Mouse (Mus musculus) midbrain, postnatal 0 days (tissue): Measurements from ENCODE around the gene Vasp. TPM values are rescaled to one million over a fixed set of nuclear protein-coding genes. Genes with fewer than 3 reads are reported as not detected.

Experiments used
- ATAC-seq: fragments of 200-750 bp; cut with Nextera tagmentation; 2 replicates; pipeline ENCODE4 v1.8.0; 2017; ENCODE audit warnings: moderate number of reproducible peaks, mild to moderate bottlenecking, moderate TSS enrichment, moderate library complexity; ENCODE audit not compliant: low FRiP score
- DNase-seq: peaks from one replicate; pipeline ENCODE4 v3.0.0-alpha.2; 2015; ENCODE audit warnings: low spot score
- H3K27ac ChIP-seq: fragments of 300-500 bp; sonication (generic); 2 replicates; pipeline ENCODE4 v1.5.1; 2014; ENCODE audit warnings: low read depth, mild to moderate bottlenecking, low read length, mixed read lengths
- H3K27me3 ChIP-seq: fragments of 300-500 bp; sonication (generic); 2 replicates; pipeline ENCODE4 v1.6.1; 2014; ENCODE audit warnings: low read length, control low read depth, mixed read lengths; ENCODE audit not compliant: insufficient read depth
- H3K36me3 ChIP-seq: fragments of 300-500 bp; sonication (generic); 2 replicates; pipeline ENCODE4 v1.6.1; 2014; ENCODE audit warnings: low read length, control low read depth, mixed read lengths; ENCODE audit not compliant: insufficient read depth
- H3K4me1 ChIP-seq: fragments of 300-500 bp; sonication (generic); 2 replicates; pipeline ENCODE4 v1.6.1; 2014; ENCODE audit warnings: mild to moderate bottlenecking, control low read depth, antibody characterized with exemption, low read length, mixed read lengths; ENCODE audit not compliant: insufficient read depth
- H3K4me2 ChIP-seq: fragments of 300-500 bp; sonication (generic); 2 replicates; pipeline ENCODE4 v1.6.1; 2014; ENCODE audit warnings: low read depth, mild to moderate bottlenecking, low read length, mixed read lengths; ENCODE audit not compliant: poor library complexity, severe bottlenecking
- H3K4me3 ChIP-seq: fragments of 300-500 bp; sonication (generic); 2 replicates; pipeline ENCODE4 v1.5.1; 2014; ENCODE audit warnings: low read depth, mild to moderate bottlenecking, low read length, moderate library complexity
- H3K9ac ChIP-seq: fragments of 300-500 bp; sonication (generic); replicated peaks from 2 replicates; pipeline ENCODE4 v1.6.1; 2014; ENCODE audit warnings: mild to moderate bottlenecking, low read length, moderate library complexity, mixed read lengths; ENCODE audit not compliant: poor library complexity, severe bottlenecking
- H3K9me3 ChIP-seq: fragments of 300-500 bp; sonication (generic); 2 replicates; pipeline ENCODE4 v1.6.1; 2016; ENCODE audit warnings: low read length, control low read depth
- CTCF ChIP-seq: IDR thresholded peaks from 2 replicates; pipeline ENCODE4 v1.5.1; 2016; ENCODE audit warnings: antibody characterized with exemption, mild to moderate bottlenecking
- WGBS: fragments of 180-500 bp; shearing (Covaris S2); extraction: QIAGEN DNeasy Blood & Tissue Kit; methylation state at CpG from one replicate; pipeline ENCODE4 v1.1.7; 2014; 5-methylcytosine and 5-hydroxymethylcytosine counted together
- polyA plus RNA-seq: library from polyadenylated mRNA; unstranded; fragments of >200 nt; fragmentation: Nextera tagmentation; extraction: Ambion mirVana; gene quantifications from 2 replicates; pipeline ENCODE4 v1.2.1, GENCODE M21; 2015
- total RNA-seq: library from RNA; depleted of rRNA; stranded (reverse); fragments of >200 nt; gene quantifications from 2 replicates; pipeline ENCODE4 v1.2.3, GENCODE M21; 2014

Vasp gene
- total and polyA plus RNA-seq, 2 experiments from 2014 or later: 32.3 to 56.9 TPM

DNA sequence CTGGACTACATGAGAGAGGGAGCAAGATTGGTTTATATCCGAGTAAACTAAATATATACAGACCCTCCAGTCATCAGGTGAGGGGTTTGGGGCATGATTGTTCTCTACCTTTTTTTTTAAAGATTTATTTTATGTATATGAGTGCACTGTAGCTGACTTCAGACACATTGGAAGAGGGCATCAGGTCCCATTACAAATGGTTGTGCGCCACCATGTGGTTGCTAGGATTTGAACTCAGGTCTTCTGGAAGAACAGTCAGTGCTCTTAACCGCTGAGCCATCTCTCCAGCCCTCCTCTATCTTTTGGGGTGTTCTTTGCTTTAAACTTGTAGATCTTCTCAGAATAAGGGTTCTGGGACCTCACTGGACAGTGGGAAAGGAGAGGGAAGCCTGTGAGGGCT lies 51.6 kb downstream of the Vasp start:
- Histone ChIP-seq H3K27ac (no peak overlapping the region), H3K4me1 (no peaks in the 10 kb centered on the region), H3K4me3 (no peak overlapping the region), H3K36me3 (no peaks in the 10 kb centered on the region), H3K9me3 (no peaks in the 10 kb centered on the region), H3K9ac (no peak overlapping the region), H3K27me3 (no peaks in the 10 kb centered on the region), H3K4me2 (no peak overlapping the region)
- no peak for TF ChIP-seq CTCF
- no peak for ATAC-seq
- 71% methylated on average over 3 of the region's 3 CpGs for WGBS
- no peak for DNase-seq

DNA sequence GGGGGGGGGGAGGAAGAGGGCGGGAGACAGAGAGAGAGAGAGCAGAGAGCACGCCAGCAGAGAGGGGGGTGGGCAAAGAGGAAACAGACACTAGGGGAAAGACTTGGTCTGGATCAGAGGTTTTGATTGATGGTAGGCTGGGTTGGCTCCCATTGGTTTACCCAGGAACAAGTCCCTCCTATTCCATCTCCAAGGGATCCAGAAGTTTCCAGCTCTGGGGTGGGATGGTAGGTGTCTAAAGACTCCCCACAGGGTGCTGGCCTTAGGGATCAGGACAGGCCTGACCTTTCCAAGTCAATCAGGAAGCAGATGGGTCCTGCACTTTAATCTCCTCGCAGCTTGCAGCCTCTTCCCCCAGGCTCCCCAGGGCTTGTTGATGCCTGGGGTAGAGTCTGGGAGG lies 53.7 kb downstream of the Vasp start:
- H3K4me2 ChIP-seq: no peak overlapping the region
- no peaks in the 10 kb centered on the region for H3K36me3 ChIP-seq
- H3K27ac ChIP-seq: no peak overlapping the region
- no peak overlapping the region for H3K4me3 ChIP-seq
- H3K9me3 ChIP-seq: no peaks in the 10 kb centered on the region
- WGBS: 6% methylated on average over 1 of the region's 3 CpGs
- H3K9ac ChIP-seq: no peak overlapping the region
- no peaks in the 10 kb centered on the region for H3K4me1 ChIP-seq
- ATAC-seq: no peak
- H3K27me3 ChIP-seq: no peaks in the 10 kb centered on the region
- no peak for DNase-seq
- TF ChIP-seq CTCF: no peak

DNA sequence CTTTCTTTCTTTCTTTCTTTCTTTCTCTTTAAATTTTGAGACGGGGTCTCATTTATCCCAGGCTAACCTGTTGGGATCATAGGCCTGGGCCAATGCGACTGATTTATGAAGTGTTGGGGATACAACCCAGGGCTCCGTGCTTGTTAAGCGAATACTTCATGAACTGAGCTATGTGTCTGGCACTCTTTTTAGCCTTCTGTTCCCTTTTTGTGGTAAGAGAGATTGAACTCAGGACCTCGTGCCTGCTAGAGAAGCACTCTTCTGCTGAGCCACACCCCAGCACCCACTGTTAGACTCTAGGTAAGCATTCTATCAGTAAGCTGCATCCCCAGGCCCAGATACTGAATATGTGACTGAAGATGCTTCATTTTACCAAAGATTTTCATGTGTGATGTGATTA lies 54.1 kb downstream of the Vasp start:
- 70% methylated on average over 5 of the region's 5 CpGs for WGBS
- H3K27ac ChIP-seq: no peak overlapping the region
- DNase-seq (no peak), ATAC-seq (no peak)
- H3K27me3 ChIP-seq: no peaks in the 10 kb centered on the region
- no peaks in the 10 kb centered on the region for H3K9me3 ChIP-seq
- TF ChIP-seq CTCF: no peak
- no peak overlapping the region for H3K9ac ChIP-seq
- no peaks in the 10 kb centered on the region for H3K36me3 ChIP-seq
- no peak overlapping the region for H3K4me2 ChIP-seq
- no peak overlapping the region for H3K4me3 ChIP-seq
- H3K4me1 ChIP-seq: no peaks in the 10 kb centered on the region

DNA sequence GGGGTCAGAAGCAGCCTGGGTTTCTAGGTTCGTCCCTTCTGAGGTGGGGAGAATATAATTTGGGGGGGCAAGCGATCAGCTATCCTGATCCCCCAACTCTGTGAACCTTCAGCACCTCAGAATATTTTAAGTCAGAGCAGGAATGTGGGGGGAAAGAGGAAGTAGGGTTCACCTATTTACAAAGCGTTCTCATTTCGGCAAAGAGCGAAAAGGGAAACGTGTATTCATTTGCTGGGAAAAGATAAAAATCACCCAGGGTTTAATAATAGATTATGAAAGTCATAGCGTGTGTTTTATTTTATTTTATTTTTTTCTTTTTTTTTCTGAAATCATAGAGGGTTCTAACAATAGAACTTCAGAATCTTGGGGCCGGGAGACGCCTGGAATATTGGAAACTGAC lies 56.7 kb downstream of the Vasp start:
- H3K27ac ChIP-seq: no peak overlapping the region
- H3K27me3 ChIP-seq: no peaks in the 10 kb centered on the region
- no peak for TF ChIP-seq CTCF
- H3K9me3 ChIP-seq: no peaks in the 10 kb centered on the region
- H3K4me1 ChIP-seq: no peaks in the 10 kb centered on the region
- H3K36me3 ChIP-seq: no peaks in the 10 kb centered on the region
- no peak overlapping the region for H3K4me3 ChIP-seq
- 0 out of 2 replicates have a peak overlapping the region, but pooled peaks have one; percentile 8 for H3K9ac ChIP-seq
- WGBS: 67% methylated on average over 9 of the region's 9 CpGs
- ATAC-seq (no peak), DNase-seq (no peak)
- H3K4me2 ChIP-seq: no peak overlapping the region

DNA sequence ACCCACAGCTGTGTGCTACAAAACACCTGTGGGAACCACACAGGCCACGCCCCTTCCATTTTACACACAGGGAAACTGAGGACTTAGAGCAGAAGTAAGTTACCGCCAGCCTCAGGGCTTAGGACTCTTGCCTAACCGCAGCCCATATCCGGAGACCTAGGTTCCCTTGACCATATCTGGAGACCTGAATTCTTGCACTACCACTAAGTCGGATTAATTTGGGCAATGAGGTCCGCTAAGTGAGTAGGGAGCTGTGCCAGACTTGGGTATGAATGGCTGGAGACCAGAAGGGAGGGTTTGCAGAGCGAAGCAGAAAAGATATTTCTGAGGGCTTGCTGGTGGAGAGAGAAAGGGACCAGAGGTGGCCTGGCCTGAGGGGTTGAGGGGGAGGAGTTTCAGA lies 57.2 kb downstream of the Vasp start:
- Histone ChIP-seq H3K27me3 (no peaks in the 10 kb centered on the region), H3K9me3 (no peaks in the 10 kb centered on the region), H3K4me3 (no peak overlapping the region), H3K4me1 (no peaks in the 10 kb centered on the region), H3K4me2 (no peak overlapping the region), H3K9ac (0 out of 2 replicates have a peak overlapping the region, but pooled peaks have one; percentile 8), H3K27ac (no peak overlapping the region), H3K36me3 (no peaks in the 10 kb centered on the region)
- TF ChIP-seq CTCF: no peak
- ATAC-seq: no peak
- no peak for DNase-seq
- WGBS: 69% methylated on average over 7 of the region's 7 CpGs

DNA sequence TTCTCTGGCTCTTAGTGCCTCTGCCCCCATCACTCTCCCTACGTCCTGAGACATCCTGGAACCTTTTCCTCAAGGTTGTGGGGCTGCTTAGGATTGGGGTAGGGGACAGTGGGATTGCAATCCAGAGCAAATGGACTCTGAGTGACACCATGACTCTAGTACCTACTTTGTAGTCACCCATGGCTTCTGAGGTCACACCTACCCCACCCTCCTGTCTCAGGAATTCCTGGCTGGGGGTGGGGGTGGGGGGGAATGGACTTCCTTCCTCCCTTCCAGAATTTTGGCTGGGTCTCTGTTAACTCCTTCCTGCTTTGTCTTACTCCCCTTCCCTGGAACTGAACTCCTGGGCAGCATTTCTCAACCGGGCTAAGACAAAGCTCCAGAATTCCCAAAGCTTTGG lies 58.2 kb downstream of the Vasp start:
- 81% methylated on average over 2 of the region's 2 CpGs for WGBS
- Histone ChIP-seq H3K9me3 (no peaks in the 10 kb centered on the region), H3K4me3 (no peak overlapping the region), H3K27me3 (no peaks in the 10 kb centered on the region), H3K4me2 (no peak overlapping the region), H3K27ac (no peak overlapping the region), H3K4me1 (no peaks in the 10 kb centered on the region), H3K9ac (no peak overlapping the region), H3K36me3 (no peaks in the 10 kb centered on the region)
- TF ChIP-seq CTCF: no peak
- DNase-seq: no peak
- no peak for ATAC-seq
